Mouse (Mus musculus) left cerebral cortex, postnatal 25 days (tissue): ENCODE measurements around the gene C9orf72. TPM values are rescaled to one million over a fixed set of nuclear protein-coding genes. Genes with fewer than 3 reads are reported as not detected.

Experiments
- DNase-seq, 2 experiments: peaks; one replicate each; pipeline ENCODE4 v3.0.0; 2022; ENCODE audit warnings: low spot score in 2 of 2, mixed read lengths in 1 of 2
- intact Hi-C: fragments of 180-260 bp; cut with DNase I; formaldehyde crosslinking; loops from one replicate; pipeline ENCODE4 v1.15.1; 2025
- total RNA-seq, 2 experiments: library from RNA; stranded (reverse); gene quantifications; 2 replicates each; pipeline ENCODE4 v1.2.3; 2021

The C9orf72 gene
- total RNA-seq, 2 experiments from 2014 or later, result 25.5 to 26.7 TPM

- no peak for DNase-seq
- intact Hi-C loops, result no loop called here
Measured at GRCm38 (mm10) chr4:35145726-35146125, 80.2 kb downstream of the C9orf72 start.

- no peak for DNase-seq
- intact Hi-C loops, result no loop called here
Measured at GRCm38 (mm10) chr4:35143472-35144102, 82.4 kb downstream of the C9orf72 start.

Other genes with a start within 250 kb of the C9orf72 start
- gene Ifnk, start 74.1 kb downstream of the C9orf72 start, total RNA-seq, result not detected
- gene Mob3b, start 68.7 kb downstream of the C9orf72 start, total RNA-seq, result 1 to 10 TPM; 4.6 to 6.8 TPM